Mouse (Mus musculus) brain, adult 2 months (tissue): ENCODE measurements around the gene Numbl.

Source experiments
- DNase-seq: peaks from one replicate; pipeline ENCODE4 v3.0.0; 2011; ENCODE audit warnings: low read depth, low spot score

The Numbl gene

DNA sequence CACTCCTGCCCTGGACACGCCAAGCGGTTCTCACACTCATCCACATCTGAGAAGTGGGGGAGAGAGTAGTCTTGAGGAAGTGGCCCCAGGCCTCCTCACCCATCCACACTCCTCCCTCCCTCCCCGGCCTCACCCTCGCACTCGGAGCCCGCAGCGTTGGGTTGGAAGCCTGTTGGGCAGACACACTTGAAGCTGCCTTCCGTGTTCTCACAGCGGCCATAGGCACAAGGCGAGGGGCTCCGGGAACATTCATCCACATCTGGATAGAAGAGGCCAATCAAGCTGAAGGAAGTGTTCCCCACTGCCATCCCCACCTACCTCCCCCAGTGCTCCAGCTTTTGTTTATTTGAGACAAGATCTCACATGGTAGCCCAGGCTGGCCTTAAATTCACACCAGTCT, 65.9 kb downstream of the Numbl start:
- no peak for DNase-seq

DNA sequence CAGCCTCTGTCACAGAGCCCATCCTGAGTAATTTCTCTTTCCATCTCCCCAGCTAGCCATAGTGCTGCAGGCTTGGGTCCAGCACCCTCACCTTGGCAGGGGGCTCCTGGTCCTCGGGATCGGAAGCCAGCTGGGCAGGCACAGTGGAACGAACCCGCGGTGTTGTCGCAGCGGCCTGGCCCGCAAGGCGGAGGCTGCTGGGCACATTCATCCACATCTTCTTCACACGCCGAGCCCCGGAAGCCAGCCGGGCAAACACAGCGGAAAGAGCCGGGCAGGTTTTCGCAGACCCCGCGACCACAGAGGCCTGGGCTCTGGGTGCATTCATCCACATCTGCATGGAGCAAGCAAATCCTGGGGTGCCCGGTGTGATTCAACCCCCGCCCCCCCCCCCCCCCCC, 66.7 kb downstream of the Numbl start:
- no peak for DNase-seq

DNA sequence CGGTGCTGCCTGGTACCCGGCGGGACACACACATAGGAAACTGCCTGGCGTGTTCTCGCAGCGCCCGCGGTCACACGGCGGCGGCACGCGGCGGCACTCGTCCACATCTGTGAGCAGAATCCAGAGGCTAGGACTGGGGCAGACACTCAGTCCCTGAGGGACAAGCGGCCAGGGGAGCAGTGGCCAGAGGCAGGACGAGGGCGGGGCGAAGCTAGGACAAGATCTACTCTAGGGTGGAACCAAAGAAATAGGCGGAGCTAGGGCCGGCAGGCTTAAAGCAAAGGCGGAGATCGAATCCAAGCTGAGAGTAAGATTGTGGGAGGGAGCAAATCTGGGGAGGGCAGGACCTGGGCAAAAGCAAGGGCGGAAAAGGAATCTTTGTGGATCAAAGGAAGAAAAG, 67.5 kb downstream of the Numbl start:
- DNase-seq: no peak

DNA sequence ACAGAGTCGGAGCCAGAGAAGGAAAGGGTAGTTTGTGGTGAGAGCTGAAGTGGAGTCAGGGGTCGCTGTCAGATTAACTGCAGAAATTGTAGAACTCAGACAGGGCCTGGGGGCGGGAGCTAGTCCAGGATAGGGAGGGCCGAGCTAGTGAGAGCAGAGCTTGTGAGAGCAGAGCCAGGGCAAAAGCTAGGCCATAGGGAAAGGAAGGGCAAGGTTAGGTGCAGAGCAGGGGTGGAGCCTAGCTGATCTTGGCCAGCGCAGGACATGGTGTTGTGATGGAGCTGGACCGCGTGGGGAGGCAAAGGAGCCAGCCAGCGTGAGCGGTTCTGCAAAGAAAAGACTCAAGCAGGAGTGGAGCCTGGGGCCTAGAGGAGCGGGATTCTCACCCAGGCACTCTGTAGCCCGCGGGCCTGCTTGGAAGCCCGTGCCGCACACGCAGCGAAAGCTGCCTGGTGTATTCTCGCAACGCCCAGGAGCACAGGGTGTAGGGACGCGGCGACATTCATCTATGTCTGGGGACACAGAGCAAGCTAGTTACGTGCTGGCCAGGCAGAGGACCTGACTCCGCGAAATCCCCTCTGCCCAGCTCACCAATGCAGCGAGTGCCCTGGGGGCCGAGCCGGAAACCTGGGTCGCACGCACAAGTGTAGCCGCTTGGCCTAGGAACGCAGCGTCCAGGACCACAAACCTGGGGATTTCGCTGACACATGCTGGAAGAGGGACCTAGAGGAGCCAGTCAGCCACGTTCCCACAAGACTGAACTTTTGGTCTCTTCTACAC, 68.1 kb downstream of the Numbl start:
- no peak for DNase-seq

DNA sequence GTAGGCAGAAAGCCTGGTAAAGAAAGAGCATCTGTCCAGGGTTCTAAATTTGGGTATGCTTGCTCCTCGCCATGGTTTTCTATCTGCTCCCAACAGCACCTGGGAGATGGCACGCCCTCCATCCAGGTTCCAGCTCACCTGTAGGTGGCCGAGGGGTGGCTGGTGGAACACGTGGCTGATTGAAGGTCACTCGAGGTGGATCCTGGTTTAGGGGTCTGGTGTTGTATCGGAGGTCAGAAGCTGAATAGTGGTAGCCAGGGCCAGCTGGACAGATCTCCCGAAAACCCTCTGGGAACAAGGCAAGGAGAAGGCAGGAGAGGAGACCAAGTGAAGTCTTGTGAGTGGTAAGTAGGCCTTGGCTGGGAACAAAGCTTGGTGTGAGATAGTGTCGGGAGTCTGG, 69.3 kb downstream of the Numbl start:
- no peak for DNase-seq

DNA sequence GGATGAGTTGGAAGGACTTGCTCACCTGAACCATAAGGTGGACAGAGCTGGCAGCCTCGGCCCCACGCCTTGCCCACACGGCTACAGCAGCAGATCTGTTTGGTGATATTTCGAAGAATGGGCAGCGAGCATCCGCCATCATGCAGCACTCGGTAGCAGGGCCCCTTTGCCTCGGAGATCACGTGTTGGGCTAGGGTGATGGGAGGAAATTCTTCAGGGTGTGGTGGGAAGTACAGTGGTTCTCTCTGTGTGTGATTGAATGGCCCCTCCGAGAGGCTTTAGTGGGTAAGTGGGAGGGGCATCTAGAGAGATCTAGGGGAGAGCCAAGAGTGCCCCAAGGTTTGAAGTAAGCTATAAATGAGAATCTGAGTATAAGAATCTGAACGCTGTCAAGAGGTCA, 69.9 kb downstream of the Numbl start:
- DNase-seq: no peak

DNA sequence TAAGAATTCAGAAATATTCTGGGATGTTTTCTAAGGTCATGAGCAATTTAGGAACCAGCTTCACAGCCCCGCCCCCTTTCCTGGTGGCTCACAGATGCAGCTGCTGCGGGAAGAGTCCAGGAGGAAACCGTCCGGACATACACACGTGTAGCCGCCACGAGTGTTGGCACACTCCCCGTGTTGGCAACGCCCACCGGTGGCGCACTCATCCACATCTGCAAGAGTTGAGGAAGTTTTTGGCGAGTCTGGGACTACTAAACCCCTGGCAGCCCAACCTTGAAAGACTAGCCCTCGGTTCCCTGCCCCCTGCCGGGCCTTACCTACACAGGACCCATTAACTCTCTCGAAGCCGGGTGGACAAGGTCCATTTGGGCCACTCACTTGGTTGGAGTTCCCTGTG, 70.4 kb downstream of the Numbl start:
- no peak for DNase-seq

DNA sequence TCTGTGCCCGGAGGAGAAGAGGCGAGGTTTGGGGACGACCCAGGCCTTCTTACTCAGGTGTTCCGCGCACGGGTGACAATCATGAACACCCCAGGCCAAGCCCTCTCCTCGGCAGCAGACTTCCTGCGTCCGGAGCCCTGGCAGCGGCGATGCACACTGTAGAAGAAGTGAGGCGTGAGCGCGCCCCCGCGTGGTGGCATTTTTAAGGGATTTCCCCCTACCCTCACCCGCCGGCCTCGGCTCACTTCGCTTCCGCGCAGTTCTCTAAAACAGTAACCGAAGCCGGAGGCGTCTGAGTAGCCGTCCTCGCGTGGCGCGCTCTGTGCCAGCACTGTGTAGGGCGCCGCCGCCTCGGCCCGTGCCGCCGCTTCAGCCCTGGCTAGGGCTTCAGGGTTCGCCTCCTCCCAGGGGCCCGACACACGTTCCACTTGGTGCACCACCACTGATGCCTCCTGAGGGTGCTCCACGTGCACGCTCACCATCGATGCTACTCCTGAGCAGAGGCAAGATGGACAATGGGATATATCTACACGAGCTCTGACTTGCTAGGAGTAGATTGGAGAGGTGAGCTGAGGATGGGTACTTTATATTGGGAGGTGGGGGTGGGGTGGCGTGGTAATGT, 71.2 kb downstream of the Numbl start:
- peak; percentile 78 for DNase-seq

DNA sequence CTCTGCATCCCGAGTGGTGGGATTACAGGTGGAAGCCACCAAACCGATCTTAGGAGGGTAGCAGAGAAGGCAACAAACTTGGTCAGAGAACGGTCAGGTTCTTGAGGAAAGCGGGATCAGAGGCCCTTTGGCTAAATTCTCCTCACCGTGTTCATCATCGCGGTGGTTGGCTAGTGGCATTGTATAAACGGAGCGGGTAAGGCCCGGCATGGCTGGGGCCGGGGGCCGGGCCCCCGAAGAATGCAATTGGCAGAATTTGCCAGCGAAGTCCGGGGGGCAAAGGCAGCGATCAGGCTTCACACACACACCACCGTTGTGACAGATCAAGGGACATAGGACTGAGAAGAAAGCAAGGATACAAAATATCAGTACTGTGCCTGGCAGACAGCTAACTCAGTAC, 71.7 kb downstream of the Numbl start:
- DNase-seq: no peak

DNA sequence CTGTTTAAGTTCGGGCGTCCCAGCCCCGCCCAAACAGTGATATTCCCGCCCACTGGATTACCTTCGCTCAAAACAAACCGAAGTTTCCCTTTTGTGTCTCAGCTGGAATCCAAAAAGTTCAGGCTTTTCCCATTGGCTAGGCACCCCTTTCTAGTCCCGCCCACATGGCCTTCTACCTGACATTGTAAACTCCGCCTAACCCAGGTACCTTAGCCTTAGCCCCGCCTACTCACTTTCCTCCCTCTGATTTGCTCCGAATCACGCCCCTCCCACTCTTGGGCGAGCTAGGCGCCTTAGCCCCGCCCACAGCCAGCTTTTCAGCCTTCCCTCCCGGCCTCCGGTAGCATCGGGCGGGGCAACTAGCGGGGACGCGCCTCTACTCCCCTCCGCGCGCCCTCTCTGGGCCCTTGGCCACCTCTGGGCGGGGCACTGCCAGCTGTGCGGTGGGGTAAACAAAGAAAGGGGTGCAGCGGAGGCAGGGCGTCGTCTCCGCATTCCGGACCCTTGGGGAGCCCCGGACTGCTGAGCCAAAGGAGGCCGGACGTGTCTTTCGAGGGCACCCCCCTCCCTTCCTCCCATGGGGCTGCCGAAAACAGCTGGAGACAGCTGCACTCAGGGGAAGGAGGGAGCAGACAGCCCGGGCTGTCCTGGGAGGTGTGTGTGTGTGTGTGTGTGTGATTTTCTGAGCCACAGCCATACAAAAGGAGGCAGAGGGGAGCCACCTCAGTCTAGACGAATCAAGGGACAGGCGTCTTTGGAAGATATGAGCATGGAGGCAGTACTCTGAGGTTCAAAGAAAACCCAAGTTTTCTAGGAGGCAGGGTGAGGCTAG, 72.7 kb downstream of the Numbl start:
- peak; percentile 81 for DNase-seq

DNA sequence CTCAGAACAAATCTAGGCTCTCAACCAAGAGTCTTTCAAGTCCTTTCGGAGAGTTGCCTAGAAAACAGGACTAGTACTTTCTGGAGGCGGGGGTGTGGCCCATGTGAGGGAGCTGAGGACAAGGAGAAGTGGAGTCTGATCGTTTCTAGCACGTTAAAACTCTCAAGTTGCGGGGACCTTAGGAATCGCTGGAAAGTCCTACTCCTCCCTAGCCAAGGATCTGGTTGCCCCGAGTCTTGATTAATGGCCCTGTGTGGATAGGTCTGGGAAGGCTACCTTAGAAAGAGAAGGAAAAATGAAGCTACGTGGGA, 73.3 kb downstream of the Numbl start:
- DNase-seq: peak; percentile 47
